ENCODE assay signal across 15 mouse cellular contexts in genomic region chr12:103008491-103008890, GRCm38 (mm10). TPM values are rescaled to one million over a fixed set of nuclear protein-coding genes. Genes with fewer than 3 reads are reported as not detected.
DNase-seq lines count a peak whose midpoint lies in the region; ATAC-seq lines count a peak whose summit lies in the region.
"Had no signal": no experiment of that assay in that cellular context is flagged by ENCODE, and none has a peak within 500 bp of the region (broad histone marks: within the 10 kb centered on the region; RNA-seq: fewer than 3 reads in every experiment).

No protein-coding gene starts in this region.

- ATAC-seq in cerebellum, adult (ENCODE audit: insufficient number of reproducible peaks, low FRiP score, low TSS enrichment), result no peak
- ATAC-seq: forebrain, embryonic 15.5 days; intestine, embryonic 16.5 days had no signal

- peak; percentile 15 to 24 for DNase-seq in cerebellum, adult 18-20 months
- peak; percentile 3 for DNase-seq in kidney, postnatal 14 days
- no peak for DNase-seq in kidney, postnatal 4 days
- peak; percentile 8 for DNase-seq in retina, postnatal 1 day
- DNase-seq in retina, embryonic 14.5 days (ENCODE audit: low spot score), result no peak
- peak; percentile 21 for DNase-seq in mesoderm, embryonic 11.5 days (ENCODE audit: low read depth, low spot score)
- DNase-seq in thymus, postnatal 0 days (ENCODE audit: low spot score), result no peak
- DNase-seq: heart, adult 11 months; layer of hippocampus, postnatal 36 days; lung, postnatal 36 days; right cerebral cortex, postnatal 25 days had no signal

RNA-seq across cellular contexts. Expression of gene Unc79, which starts 59.8 kb away (rescaled TPM):
- polyA plus RNA-seq in thymus, postnatal 0 days (2015; fragmentation: Nextera tagmentation; extraction: Ambion mirVana), result 1.1 and 1.7 TPM in 2 replicates
- polyA plus RNA-seq: erythroblast, embryonic 14.5 days had no signal

Comparison
In these comparisons a context has a peak if more than half of its experiments do, and no peak if none do; other contexts are left out.
1. DNase-seq: peak in cerebellum, adult 18-20 months (2 of 2), kidney, postnatal 14 days (single experiment), retina, postnatal 1 day (single experiment) and mesoderm, embryonic 11.5 days (single experiment); none in kidney, postnatal 4 days (0 of 2), retina, embryonic 14.5 days (single experiment) and thymus, postnatal 0 days (single experiment).